Mouse (Mus musculus): ENCODE data around the gene Nostrin.

Nostrin gene

GRCm38 (mm10) chr2:69135661-69136576, at the start of gene Nostrin:
Gene Nostrin, plus strand, starts transcription at chr2:69135800.
- peak in 1 of 2 experiments; percentile 50 for DNase-seq (ENCODE audit: low spot score in 2 of 2)

- DNase-seq (ENCODE audit: low spot score in 2 of 2) = no peak
These were observed 48.9 kb upstream of the Nostrin start for GRCm38 (mm10) chr2:69086505-69087260.

- no peak for DNase-seq (ENCODE audit: low spot score in 2 of 2)
These were observed 39.8 kb upstream of the Nostrin start for GRCm38 (mm10) chr2:69095836-69096235.

GRCm38 (mm10) chr2:69096821-69097220, 38.8 kb upstream of the Nostrin start:
- no peak for DNase-seq (ENCODE audit: low spot score in 2 of 2)

GRCm38 (mm10) chr2:69097526-69097925, 38.1 kb upstream of the Nostrin start:
- no peak for DNase-seq (ENCODE audit: low spot score in 2 of 2)

- DNase-seq (ENCODE audit: low spot score in 2 of 2) = no peak
These were observed 36.9 kb upstream of the Nostrin start for GRCm38 (mm10) chr2:69098701-69099100.

GRCm38 (mm10) chr2:69099147-69099546, 36.5 kb upstream of the Nostrin start:
- DNase-seq (ENCODE audit: low spot score in 2 of 2) = no peak

GRCm38 (mm10) chr2:69100706-69101105, 34.9 kb upstream of the Nostrin start:
- DNase-seq (ENCODE audit: low spot score in 2 of 2) = no peak

GRCm38 (mm10) chr2:69103526-69103925, 32.1 kb upstream of the Nostrin start:
- no peak for DNase-seq (ENCODE audit: low spot score in 2 of 2)

GRCm38 (mm10) chr2:69104511-69105145, 31.0 kb upstream of the Nostrin start:
- DNase-seq (ENCODE audit: low spot score in 2 of 2) = no peak

- DNase-seq (ENCODE audit: low spot score in 2 of 2) = no peak
These were observed 26.4 kb upstream of the Nostrin start for GRCm38 (mm10) chr2:69109246-69109645.

- DNase-seq (ENCODE audit: low spot score in 2 of 2) = no peak
These were observed 25.9 kb upstream of the Nostrin start for GRCm38 (mm10) chr2:69109710-69110109.

GRCm38 (mm10) chr2:69112609-69113008, 23.0 kb upstream of the Nostrin start:
- no peak for DNase-seq (ENCODE audit: low spot score in 2 of 2)

- no peak for DNase-seq (ENCODE audit: low spot score in 2 of 2)
These were observed 21.6 kb upstream of the Nostrin start for GRCm38 (mm10) chr2:69113829-69114547.

GRCm38 (mm10) chr2:69115921-69116320, 19.7 kb upstream of the Nostrin start:
- DNase-seq (ENCODE audit: low spot score in 2 of 2) = no peak

- DNase-seq (ENCODE audit: low spot score in 2 of 2) = no peak
These were observed 18.8 kb upstream of the Nostrin start for GRCm38 (mm10) chr2:69116767-69117166.

GRCm38 (mm10) chr2:69118994-69119393, 16.6 kb upstream of the Nostrin start:
- DNase-seq (ENCODE audit: low spot score in 2 of 2) = no peak

- DNase-seq (ENCODE audit: low spot score in 2 of 2) = no peak
These were observed 15.9 kb upstream of the Nostrin start for GRCm38 (mm10) chr2:69119718-69120117.

- DNase-seq (ENCODE audit: low spot score in 2 of 2) = no peak
These were observed 13.9 kb upstream of the Nostrin start for GRCm38 (mm10) chr2:69121681-69122080.

- DNase-seq (ENCODE audit: low spot score in 2 of 2) = no peak
These were observed 10.2 kb upstream of the Nostrin start for GRCm38 (mm10) chr2:69125425-69125824.

GRCm38 (mm10) chr2:69128321-69128720, 7.3 kb upstream of the Nostrin start:
- DNase-seq (ENCODE audit: low spot score in 2 of 2) = no peak

All from right cerebral cortex, postnatal 10 days (tissue).